Mouse (Mus musculus): Measurements from ENCODE around the gene Olfr1373.

DNA sequence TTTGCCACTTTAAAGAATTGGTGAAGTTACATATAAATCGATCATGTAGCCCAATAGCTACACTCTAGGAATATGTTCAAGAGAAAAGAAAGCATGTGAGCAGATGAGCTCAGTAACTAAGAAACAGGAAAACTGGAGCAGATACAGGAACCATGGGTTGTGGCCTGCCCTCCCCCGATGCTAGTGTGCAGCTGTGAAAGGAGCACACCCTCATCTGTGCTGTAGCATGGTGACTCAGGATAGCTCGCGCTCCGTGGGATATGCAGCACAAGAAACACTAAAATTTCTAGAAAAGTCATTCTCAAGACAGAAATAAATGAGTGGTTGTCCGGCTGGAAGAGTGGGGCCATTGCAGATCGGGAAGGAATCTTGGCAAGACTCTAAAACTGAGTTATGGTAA lies 28.2 kb downstream of the Olfr1373 start:
- TF ChIP-seq POLR2A (IDR thresholded peaks at IDR 0.05; ENCODE audit: extremely low read depth, insufficient read depth, low read length): no peak
- no peak for TF ChIP-seq CTCF (IDR thresholded peaks at IDR 0.05; ENCODE audit: extremely low read depth, insufficient read depth, low read length)

Measured in cortical plate, adult 2 months (tissue).